Comparison of ENCODE assay signal across 25 mouse cellular contexts in the genomic region with DNA sequence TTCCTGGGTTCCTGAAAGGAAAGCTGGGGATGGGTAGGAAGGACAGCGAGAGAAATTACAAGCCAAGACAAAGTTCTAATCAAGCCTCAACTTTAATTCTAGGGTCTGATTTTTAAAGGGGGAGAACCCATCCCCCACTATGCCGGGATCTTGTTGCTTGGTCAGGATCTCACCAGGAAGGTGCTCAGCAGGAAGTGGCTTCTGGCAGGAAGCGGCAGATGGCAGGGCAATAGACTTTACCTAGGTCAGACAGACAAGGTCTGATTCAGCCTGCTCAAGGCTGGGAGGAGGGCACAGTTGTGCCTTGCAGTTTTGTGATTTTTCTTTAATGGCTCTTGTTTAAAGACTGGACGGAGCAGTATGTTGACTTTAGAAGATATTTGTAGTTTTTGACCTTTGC. TPM values are rescaled to one million over a fixed set of nuclear protein-coding genes. Genes with fewer than 3 reads are reported as not detected.
"Had no signal": no experiment of that assay in that cellular context is flagged by ENCODE, and none has a peak within 500 bp of the region (broad histone marks: within the 10 kb centered on the region; RNA-seq: fewer than 3 reads in every experiment).

No protein-coding gene starts in this region.

- H3K4me1 ChIP-seq: heart, embryonic 10.5 days; heart, embryonic 12.5 days had no signal

- H3K9me3 ChIP-seq: heart, embryonic 10.5 days; heart, embryonic 12.5 days; hindbrain, embryonic 13.5 days; hindbrain, embryonic 15.5 days; kidney, embryonic 15.5 days; limb, embryonic 10.5 days; limb, embryonic 12.5 days had no signal

- H3K9ac ChIP-seq: heart, embryonic 12.5 days; hindbrain, embryonic 13.5 days; hindbrain, embryonic 15.5 days; kidney, embryonic 15.5 days; limb, embryonic 12.5 days had no signal

- H3K27ac ChIP-seq: gastrocnemius, adult 2 months; heart, embryonic 10.5 days; hindbrain, embryonic 13.5 days; hindbrain, embryonic 15.5 days; hindbrain, postnatal 0 days; kidney, embryonic 15.5 days; kidney, postnatal 0 days; left cerebral cortex, adult 2 months; limb, embryonic 12.5 days had no signal

- DNase-seq: gastrocnemius, adult 2 months; gastrocnemius, postnatal 10 days; gastrocnemius, postnatal 25 days; heart, adult 18-20 months; heart, postnatal 10 days; heart, postnatal 36 days; kidney, adult 11 months; kidney, adult 2 months; kidney, adult 9 months; kidney, postnatal 14 days; kidney, postnatal 36 days; layer of hippocampus, adult 9-11 months had no signal

- H3K4me3 ChIP-seq: gastrocnemius, adult 2 months; heart, embryonic 10.5 days; heart, embryonic 12.5 days; hindbrain, embryonic 13.5 days; hindbrain, embryonic 15.5 days; kidney, embryonic 15.5 days; left cerebral cortex, adult 2 months; limb, embryonic 10.5 days; limb, embryonic 12.5 days had no signal

- H3K27me3 ChIP-seq: heart, embryonic 12.5 days; hindbrain, embryonic 13.5 days; hindbrain, embryonic 15.5 days; limb, embryonic 12.5 days had no signal

- H3K36me3 ChIP-seq: heart, embryonic 10.5 days; heart, embryonic 12.5 days; hindbrain, embryonic 13.5 days; hindbrain, embryonic 15.5 days; kidney, embryonic 15.5 days; limb, embryonic 10.5 days; limb, embryonic 12.5 days had no signal

- H3K4me2 ChIP-seq: heart, embryonic 12.5 days; hindbrain, embryonic 13.5 days; hindbrain, embryonic 15.5 days; kidney, embryonic 15.5 days; limb, embryonic 12.5 days had no signal

- ATAC-seq: hindbrain, postnatal 0 days; intestine, embryonic 16.5 days had no signal

RNA-seq across cellular contexts. Expression of a gene that starts 15.9 kb away (rescaled TPM):
- total RNA-seq: granulocyte monocyte progenitor cell, adult 5-6 weeks; hematopoietic stem cell, adult 5-6 weeks had no signal
